Mouse (Mus musculus): Measurements from ENCODE around the gene Mrps6.

Gene Mrps6

DNA sequence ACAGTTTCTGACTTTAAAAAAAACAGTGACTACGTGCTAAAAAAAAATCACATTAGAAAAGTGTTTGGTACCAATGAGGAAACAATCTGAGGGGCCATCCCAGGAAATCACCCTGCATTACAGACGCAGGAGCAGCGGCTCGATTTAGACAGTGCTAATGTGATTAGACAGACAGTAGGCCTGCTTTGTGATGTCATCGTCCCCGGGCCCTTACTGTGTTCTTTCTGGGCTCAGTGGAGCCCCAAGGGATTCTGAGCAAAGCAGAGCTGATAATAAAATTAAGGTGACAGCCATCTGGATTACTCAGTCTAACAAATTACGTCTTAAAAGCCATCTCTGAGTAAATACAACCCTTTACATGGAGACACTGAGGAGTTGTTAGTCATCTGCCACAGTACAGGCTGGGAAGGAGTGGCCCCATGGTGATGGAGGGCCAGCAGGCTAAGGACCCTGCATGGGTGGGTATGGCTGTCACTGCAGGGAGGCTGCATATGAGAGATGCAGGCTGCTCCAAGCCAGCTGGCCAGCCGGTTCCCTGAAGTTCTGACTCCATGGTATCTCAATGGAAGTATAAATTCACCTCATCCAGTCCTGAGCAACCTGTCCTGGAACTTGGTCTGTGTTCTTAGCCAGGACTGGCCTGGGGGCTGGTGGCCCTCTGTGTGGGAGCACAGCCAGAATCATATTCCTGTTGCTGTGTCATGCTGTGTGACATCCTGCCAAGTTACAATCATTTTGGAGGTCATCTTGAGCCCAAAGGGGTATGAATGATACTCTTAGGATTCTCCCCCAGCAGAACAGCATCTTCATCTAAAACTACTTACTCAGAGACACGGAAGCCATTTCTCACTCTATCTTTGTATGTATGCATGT lies 59.5 kb downstream of the Mrps6 start:
- in situ Hi-C loops (cut with MboI, MseI) = no loop called here

DNA sequence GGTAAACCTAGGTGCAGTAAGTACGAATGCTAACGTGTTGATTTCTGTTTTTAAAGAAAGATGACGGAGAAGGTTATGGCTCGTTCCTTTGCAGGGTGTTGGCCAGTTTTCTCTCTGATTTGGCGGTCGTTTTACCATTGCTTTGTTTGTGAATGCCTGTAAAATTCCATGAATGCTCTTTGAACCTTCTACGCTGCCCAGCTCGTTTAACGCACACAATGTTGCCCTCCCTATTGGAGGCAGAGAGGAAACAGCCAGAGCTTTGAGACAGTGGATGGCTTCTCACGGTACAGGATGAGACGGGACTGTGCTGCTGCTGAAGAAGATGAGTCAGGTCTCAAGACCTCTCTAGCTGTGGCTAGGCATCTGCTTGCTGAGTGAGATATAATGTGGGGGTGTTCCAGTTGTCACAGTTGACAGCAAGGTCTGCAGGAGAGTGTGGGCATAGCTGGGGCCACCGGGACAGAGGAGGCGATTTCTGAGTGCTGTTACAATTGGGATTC lies 61.0 kb downstream of the Mrps6 start:
- in situ Hi-C loops (cut with MboI, MseI) = no loop called here

DNA sequence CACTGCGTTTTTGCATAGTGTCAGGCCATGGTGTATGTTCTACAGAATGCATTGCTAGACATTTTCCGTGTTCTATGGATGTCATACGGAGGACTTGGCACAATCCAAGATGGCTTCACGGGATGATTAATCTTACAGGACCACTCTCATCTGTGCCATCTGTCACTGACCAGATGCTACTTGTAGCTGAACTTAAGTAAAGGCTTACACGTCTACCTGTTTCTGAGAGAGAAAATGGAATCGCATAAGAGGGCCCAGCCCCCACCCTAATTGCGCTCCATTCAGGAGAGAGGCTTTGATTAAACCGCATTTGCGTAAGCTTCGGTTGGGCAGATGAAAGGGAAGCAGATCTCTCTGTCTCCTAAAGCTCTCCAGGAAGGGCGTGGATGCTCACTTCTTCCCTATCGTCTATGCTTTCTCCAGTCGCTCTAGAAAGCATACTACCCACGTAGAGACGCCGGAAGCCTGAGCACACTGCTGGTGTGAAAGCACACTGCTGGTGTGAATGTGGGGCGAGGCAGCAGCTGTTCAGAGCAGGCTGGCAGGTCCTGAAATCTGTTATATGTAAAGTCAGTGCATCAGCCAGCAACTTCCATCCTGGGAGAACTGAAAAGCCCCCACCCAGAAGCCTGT lies 62.9 kb downstream of the Mrps6 start:
- in situ Hi-C loops (cut with MboI, MseI) = no loop called here

DNA sequence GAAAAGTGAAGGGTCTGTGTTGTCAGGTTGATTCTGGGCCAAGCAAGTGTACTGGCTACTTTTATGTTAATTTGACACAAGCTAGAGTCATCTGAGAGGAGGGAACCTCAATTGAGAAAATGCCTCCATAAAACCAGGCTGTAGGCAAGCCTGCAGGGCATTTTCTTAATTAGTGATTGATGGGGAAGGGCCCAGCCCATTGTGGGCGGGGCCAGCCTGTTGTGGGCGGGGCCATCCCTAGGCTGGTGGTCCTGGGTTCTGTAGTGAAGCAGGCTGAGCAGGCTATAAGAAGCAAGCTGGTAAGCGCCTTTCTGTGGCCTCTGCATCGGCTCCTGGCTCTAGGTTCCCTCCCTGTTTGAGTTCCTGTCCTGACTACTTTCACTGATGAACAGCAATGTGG lies 69.2 kb downstream of the Mrps6 start:
- in situ Hi-C loops (cut with MboI, MseI) = no loop called here

DNA sequence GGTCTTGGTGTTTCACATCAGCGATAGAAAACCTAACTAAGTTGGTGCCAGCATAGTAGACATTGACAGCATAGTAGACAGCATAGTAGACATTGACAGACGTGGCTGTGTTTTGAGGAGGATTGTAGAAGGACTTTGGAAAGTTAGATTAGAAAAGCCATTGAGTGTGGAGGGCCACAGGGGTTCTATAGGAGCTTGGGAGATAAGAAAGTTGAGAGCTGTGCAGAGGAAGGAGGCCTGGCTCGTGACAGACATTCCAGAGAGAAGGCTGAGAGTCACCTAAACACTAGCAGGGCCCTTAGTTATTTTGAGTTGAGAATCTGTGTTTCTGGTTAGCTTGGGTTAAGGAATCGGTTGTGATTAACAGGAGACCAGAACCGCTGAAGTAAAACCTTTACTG lies 69.6 kb downstream of the Mrps6 start:
- in situ Hi-C loops (cut with MboI, MseI) = no loop called here

DNA sequence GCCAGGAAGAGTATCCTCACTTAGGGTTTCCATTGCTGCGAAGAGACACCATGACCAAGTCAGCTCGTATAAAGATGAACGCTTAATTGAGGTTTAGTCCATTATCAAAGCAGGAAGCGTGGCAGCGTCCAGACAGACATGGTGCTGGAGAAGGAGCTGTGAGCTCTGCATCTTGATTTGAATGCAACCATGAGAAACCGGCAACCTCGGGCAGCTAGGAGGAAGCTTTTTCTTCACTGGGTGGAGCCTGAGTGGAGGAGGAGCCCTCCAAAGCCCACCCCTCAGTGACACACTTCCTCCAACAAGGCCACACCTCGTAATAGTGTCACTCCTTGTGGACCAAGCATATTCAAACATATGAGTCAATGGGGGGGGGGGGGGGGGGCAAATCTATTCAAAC lies 71.8 kb downstream of the Mrps6 start:
- in situ Hi-C loops (cut with MboI, MseI) = no loop called here

DNA sequence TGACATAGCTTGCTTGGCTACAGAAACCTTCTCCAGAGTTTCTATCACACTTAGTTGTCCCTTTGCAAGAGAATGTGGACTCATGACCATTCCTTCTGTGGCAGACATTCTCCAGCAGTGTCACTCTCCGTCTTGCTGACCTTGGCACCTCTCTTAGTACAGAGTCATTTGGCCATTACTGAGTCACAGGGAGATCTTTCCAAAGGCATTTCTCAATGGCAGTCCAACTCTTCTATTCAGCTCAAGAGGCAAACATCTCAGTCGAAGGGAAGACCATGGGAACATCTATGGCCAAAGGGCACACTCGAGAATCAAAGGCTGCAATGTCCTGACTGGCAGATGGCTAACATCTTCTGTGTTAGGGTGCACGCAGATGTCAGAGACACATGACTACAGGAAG lies 74.4 kb downstream of the Mrps6 start:
- in situ Hi-C loops (cut with MboI, MseI) = no loop called here

DNA sequence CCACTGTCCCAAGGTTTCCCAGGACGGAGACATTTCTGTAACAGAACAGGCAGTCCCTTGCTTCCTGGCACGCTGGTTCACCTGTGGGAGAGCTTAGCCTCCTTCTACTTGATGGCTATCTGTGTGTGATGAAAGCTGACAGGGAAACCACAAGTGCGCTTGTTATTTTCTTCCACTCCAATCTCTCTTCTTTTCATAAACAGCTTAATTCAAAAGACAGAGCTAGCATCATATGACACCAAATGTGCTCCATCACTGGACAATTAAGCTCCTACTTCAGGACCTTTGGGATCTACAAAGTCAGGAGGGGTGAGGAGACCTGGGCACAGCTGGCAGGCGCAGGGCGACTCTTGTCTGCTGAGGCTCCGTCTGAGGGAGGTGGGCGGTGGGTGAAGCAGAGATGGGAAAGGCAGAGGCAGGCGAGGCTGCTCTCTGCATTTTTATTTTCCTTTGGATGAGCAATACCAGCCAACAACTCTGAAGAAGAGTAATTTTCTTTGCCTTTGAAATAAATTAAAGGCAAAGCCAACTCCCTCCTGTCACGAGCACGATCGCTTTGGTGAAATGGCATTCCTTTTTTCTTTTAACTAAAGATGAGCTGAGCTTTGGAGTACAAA lies 76.2 kb downstream of the Mrps6 start:
- in situ Hi-C loops (cut with MboI, MseI) = no loop called here

DNA sequence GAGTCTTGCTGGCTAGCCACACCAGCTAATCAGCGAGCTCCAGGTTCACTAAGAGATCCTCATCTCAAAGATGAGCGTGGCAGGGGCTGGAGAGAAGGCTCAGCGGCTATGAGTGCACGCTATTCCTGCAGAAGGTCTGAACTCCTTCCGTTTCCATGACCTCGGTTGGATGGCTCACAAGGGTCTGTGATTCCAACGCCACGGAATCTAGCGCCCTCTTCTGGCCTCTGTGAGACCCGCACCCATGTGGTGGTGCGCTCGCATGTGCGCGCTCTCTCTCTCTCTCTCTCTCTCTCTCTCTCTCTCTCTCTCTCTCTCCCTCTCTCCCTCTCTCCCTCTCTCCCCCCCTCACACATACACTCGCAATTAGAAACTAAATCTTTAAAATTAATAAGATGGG lies 78.2 kb downstream of the Mrps6 start:
- in situ Hi-C loops (cut with MboI, MseI) = no loop called here

DNA sequence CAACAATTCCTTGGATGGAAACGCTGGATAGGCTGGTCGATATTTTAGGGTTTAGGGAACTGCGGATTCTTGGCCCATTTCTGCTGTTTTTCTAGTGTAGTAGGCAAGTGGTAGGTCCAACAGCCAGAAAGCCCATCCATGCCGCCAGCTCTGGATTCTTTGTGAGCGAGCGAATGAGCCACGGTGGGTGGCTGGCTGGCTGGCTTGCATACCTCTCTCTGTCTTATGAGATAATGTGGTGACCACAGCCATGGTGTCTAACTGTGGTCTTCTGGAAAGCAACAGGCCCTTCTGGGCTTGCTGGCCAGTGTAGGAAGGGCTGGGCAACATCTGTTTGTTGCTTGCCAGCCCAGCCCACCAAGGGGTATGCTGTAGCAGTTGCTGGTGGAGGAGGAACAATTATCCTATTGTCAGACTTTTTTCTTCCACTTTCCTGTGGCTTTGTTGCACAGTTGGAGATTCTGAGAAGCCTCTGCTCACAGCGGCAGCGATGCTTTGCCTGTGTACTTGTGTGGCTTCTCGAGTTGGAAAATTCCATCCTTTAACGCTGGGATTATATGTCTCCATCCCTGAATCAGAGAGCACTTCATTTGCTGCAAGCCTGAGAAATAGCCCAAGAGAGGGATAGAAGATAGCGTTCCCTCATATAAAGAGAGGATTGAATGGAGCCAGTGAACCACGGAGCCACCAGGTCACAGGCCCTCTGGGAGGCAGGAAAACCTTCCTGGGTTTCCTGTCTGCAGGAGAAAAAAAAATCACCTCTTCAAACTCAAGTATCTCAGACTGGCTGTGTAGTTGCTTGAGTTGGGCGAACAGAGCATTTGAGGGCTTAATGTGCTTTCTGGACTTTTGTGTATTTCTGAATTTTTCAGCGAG lies 81.6 kb downstream of the Mrps6 start:
- in situ Hi-C loops (cut with MboI, MseI) = no loop called here

DNA sequence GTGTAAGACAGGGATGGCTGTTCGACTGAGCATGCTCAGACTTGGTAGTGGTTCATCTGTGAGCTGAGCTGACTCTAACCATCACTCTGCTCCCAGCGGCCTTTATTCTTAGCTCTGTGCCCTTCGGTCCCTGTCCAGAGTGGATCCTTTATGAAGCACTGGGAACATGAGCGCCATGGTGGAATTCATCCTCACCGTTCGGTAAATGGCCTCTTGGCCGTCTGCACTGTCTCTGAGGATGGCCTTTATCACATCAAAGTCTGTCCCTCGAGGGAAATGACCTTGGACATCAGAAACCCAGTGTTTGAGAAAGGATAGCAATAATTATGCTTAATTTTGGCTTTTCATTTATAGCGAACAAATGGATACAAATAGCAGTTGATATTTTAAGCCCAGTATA lies 82.3 kb downstream of the Mrps6 start:
- in situ Hi-C loops (cut with MboI, MseI) = no loop called here

DNA sequence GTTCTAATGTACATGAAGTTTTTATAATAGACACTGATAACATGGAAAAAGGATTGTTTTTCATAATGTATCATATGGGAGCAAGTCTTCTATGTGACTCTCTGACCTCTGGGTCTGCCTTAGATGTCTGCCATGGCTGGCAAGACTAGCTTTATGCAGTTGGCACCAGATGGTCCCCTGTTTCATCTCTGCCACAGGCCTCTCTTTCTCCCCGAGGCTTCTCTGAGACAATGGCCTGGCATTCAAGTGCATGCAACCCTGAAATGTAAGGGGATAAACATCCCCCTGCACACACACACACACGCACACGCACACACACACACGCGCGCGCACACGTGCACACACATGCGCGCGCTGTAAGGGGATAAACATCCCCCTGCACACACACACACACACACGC lies 83.0 kb downstream of the Mrps6 start:
- in situ Hi-C loops (cut with MboI, MseI) = no loop called here

DNA sequence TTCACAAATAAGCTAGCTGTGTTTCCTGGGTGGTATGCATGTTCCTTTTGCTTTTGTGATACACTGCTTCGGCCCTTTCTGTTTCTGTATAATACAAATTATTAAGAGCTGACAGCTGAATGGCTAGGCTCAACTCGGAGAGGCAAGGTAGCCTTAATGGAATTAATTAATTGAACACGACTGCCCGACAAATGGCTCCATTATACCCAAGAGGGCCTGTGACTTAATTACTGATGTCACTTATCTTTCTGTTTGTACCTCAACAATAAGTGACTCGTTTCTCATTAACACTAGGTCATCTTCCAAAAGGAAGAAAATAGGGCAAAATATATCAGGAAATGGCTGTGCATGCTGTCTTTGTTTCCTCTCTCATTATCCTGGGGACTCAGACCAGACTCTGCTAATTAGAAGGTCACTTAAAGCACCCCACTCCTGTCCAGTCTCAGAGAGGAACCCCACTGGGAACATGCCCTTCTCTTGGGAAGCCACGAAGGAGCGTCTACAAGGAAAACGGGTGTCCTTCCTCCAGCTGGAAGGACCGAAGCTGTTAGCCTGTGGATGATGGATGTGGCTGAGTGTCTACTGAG lies 84.4 kb downstream of the Mrps6 start:
- in situ Hi-C loops (cut with MboI, MseI) = no loop called here

DNA sequence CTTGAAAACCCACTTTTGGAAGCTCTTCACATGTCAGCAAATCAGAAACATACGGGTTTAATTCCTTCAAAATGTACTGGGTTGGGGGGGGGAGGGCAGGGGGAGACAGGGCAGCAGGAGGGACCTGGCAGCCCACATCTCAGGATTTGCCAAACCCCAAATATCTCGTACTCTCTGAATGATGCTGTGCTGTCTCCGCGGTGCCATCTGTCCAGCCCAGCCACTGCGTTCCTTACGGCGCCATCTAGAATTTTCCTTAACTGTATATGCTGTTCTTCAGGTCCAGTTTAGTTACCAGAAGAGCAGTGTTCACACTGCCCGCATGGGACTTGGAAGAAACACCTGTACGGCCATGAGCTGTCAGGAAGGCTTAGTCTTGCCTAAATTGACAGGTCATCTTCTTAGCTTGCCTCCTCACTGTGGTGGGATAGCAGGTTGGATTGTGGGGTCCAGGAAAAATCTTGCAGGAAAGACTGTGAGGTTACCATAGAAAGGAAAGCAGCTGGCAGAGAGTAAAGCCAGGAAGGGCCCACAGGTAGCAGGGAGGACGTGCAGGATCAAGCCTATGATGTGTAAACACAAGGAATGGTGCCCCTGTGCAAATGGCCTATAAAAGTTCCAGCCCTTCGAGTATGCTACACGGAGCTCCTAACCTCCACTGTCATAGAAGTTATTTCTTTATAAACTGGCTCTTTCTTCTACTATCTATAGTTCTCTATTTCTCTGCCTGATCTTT lies 89.7 kb downstream of the Mrps6 start:
- in situ Hi-C loops (cut with MboI, MseI) = no loop called here

DNA sequence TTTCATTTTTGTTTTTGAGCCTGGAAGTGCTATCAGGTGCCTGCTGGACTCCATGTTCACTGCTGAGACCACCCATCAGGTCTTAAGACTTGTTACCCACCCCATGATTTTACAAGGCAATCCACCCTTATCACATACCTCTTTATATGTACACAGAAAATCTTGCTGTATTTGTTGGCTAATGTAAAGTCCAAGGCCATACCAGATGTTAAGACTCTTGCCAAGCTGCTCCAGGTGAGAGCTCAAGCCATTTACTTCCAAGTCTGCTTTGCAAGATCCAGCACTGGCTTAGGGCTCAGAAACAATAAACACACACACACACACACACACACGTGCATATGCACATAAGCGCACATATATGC lies 90.3 kb downstream of the Mrps6 start:
- in situ Hi-C loops (cut with MboI, MseI) = no loop called here

DNA sequence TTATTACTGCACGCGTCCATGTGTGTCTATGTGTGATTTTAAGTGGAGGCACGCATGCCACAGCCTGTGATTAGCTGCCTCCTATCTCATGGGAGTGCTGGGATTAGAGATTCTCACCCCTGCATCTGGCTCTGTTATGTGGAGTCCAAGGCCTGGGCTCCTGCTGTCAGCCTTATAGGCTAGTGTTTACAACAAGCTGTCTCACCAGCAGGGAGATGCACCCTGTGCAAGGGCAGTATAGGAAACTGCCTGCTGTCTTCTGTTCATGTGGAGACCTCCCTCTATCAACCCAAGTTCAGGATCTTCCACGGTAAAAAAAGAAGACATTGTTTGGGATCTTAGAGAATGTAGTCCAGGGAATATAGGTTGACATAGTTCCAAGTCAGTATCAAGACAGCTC lies 92.9 kb downstream of the Mrps6 start:
- in situ Hi-C loops (cut with MboI, MseI) = loop anchor here in 1 of 2 experiments (25.0 kb wide), 1 partner anchor 711 kb away; no protein-coding TSS in a partner anchor

DNA sequence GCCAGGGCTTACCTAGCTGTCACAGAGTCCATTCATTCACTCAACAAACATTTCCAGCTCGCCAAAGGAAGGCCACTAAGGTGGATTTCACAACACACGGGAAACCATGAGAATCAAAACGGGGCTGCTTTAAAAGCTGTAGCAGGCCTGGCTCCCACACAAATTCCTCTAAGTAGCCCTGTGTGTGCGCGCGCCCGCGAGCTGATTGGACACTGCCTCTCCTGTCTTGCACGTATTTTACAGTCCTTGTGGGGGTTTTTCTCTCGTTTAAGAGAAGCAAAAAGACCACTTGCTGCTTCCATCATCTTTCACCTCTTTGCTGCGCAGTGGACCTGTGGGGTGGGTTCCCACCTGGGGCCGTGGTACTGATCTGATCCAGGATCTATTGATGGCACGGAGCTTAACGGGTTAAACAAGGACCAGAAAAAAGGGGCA lies 100.0 kb downstream of the Mrps6 start:
- in situ Hi-C loops (cut with MboI, MseI) = loop anchor here in 1 of 2 experiments (25.0 kb wide), 1 partner anchor 704 kb away; no protein-coding TSS in a partner anchor

DNA sequence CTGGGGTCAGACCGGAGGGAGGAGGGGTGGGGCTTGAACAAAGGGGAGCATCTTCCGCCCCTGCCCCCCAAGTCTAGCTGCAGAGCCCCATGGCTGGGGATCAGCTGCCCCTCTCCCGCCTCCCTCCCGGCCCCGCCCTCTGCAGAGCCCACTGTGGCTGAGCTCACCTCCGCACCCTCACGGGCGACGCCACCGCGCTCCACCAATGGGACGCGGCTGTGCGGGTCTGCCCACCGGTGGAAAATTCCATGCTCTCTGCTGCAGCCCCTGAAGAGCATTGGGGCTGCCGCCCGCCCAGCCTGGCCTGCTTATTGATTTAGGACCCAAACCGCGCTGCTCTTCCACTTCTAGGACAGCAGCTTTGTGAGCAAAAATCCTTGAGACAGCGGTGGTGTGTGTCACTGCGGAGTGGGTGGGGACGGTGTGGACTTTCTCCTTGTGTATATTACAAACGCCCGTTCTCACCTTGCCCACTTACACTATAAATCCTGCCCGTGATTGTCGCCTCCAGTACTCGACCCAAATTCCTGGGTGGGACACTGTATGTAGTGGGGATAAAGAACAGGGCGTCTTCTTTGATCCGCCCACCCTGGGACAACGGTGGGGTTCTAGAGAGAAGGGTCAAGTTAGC lies 100.5 kb downstream of the Mrps6 start:
- in situ Hi-C loops (cut with MboI, MseI) = loop anchor here in 1 of 2 experiments (25.0 kb wide), 1 partner anchor 704 kb away; no protein-coding TSS in a partner anchor

DNA sequence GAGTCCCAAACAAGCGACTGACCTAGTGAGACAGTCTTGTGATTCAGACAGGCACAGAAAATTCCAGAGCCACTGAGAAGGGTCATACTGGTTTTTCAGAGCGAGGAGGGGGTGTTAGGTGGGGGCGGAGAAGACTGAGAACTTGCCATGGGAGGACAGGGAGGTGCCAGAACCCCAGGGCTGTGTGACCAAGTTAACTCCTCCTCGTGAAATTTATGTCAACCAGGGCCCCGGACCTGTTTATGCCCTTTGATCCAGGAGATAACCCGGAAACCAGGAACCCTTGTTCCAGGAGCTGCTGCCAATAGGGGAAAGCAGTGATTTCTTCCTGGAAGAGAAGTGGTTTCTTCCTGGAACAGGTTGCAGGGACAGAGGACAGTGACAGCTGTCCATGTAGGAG lies 101.0 kb downstream of the Mrps6 start:
- in situ Hi-C loops (cut with MboI, MseI) = loop anchor here in 1 of 2 experiments (25.0 kb wide), 1 partner anchor 703 kb away; no protein-coding TSS in a partner anchor
